Mouse (Mus musculus): Measurements from ENCODE around the gene Fut2. TPM values are rescaled to one million over a fixed set of nuclear protein-coding genes. Genes with fewer than 3 reads are reported as not detected.

Gene Fut2
- polyA plus RNA-seq, 1 experiment from 2014 or later: 0.47 TPM

GRCm38 (mm10) chr7:45628364-45629294 lies 37.6 kb downstream of the Fut2 start:
- Histone ChIP-seq H3K27me3 (peaks cover 49% of the 10 kb centered on the region), H3K4me3 (peak overlapping the region; percentile 61), H3K27ac (peak overlapping the region; percentile 76; the same call in 1 of the 2 replicates), H3K9ac (peak overlapping the region; percentile 85), H3K9me3 (no peaks in the 10 kb centered on the region), H3K4me1 (peaks cover 14% of the 10 kb centered on the region; the same call in 1 of the 2 replicates), H3K4me2 (replicated peaks) (peak overlapping the region; percentile 99), H3K36me3 (no peaks in the 10 kb centered on the region)
- 1% methylated on average over 105 of the region's 105 CpGs for WGBS
- peak; percentile 81 for ATAC-seq (ENCODE audit: low FRiP score, low read depth)

- peaks cover 7% of the 10 kb centered on the region; the same call in 1 of the 2 replicates for H3K4me1 ChIP-seq
- peak within 1 kb of the TSS; percentile 61 for H3K4me3 ChIP-seq
- peak within 1 kb of the TSS; percentile 76; the same call in 1 of the 2 replicates for H3K27ac ChIP-seq
- H3K9ac ChIP-seq: peak within 1 kb of the TSS; percentile 85
- WGBS: 87% methylated on average over 9 of the region's 9 CpGs
- no peaks in the 10 kb centered on the region for H3K9me3 ChIP-seq
- H3K36me3 ChIP-seq: no peaks in the 10 kb centered on the region
- no peak for ATAC-seq (ENCODE audit: low FRiP score, low read depth)
- H3K4me2 ChIP-seq (replicated peaks): peak within 1 kb of the TSS; percentile 99
- H3K27me3 ChIP-seq: peaks cover 37% of the 10 kb centered on the region
Measured at GRCm38 (mm10) chr7:45627261-45627660, 38.9 kb downstream of the Fut2 start, which contains the start of gene Rasip1. Gene Rasip1, plus strand, starts transcription at chr7:45627488.

- no peak overlapping the region for H3K4me2 ChIP-seq (replicated peaks)
- H3K4me1 ChIP-seq: peaks cover 4% of the 10 kb centered on the region; the same call in 1 of the 2 replicates
- no peaks in the 10 kb centered on the region for H3K9me3 ChIP-seq
- no peaks in the 10 kb centered on the region for H3K36me3 ChIP-seq
- H3K4me3 ChIP-seq: no peak overlapping the region
- peaks cover 34% of the 10 kb centered on the region for H3K27me3 ChIP-seq
- ATAC-seq (ENCODE audit: low FRiP score, low read depth): no peak
- 84% methylated on average over 7 of the region's 7 CpGs for whole genome bisulfite sequencing
- H3K9ac ChIP-seq: no peak overlapping the region
- H3K27ac ChIP-seq: no peak overlapping the region
Measured at GRCm38 (mm10) chr7:45626571-45627076, 39.6 kb downstream of the Fut2 start.

- H3K4me3 ChIP-seq: no peak overlapping the region
- no peaks in the 10 kb centered on the region for H3K9me3 ChIP-seq
- H3K4me1 ChIP-seq: peaks cover 4% of the 10 kb centered on the region; the same call in 1 of the 2 replicates
- H3K27me3 ChIP-seq: peaks cover 34% of the 10 kb centered on the region
- WGBS: 85% methylated on average over 8 of the region's 8 CpGs
- no peaks in the 10 kb centered on the region for H3K36me3 ChIP-seq
- H3K27ac ChIP-seq: no peak overlapping the region
- no peak overlapping the region for H3K4me2 ChIP-seq (replicated peaks)
- no peak for ATAC-seq (ENCODE audit: low FRiP score, low read depth)
- H3K9ac ChIP-seq: no peak overlapping the region
Measured at GRCm38 (mm10) chr7:45625481-45625880, 40.7 kb downstream of the Fut2 start.

GRCm38 (mm10) chr7:45624718-45625117 lies 41.5 kb downstream of the Fut2 start:
- no peaks in the 10 kb centered on the region for H3K36me3 ChIP-seq
- H3K9me3 ChIP-seq: no peaks in the 10 kb centered on the region
- H3K4me2 ChIP-seq (replicated peaks): no peak overlapping the region
- 33% methylated on average over 3 of the region's 3 CpGs for WGBS
- no peak overlapping the region for H3K9ac ChIP-seq
- H3K27me3 ChIP-seq: peaks cover 33% of the 10 kb centered on the region
- no peak for ATAC-seq (ENCODE audit: low FRiP score, low read depth)
- no peak overlapping the region for H3K27ac ChIP-seq
- H3K4me3 ChIP-seq: no peak overlapping the region
- peaks cover 4% of the 10 kb centered on the region; the same call in 1 of the 2 replicates for H3K4me1 ChIP-seq

GRCm38 (mm10) chr7:45623507-45623906 lies 42.7 kb downstream of the Fut2 start:
- Histone ChIP-seq H3K4me1 (peaks cover 4% of the 10 kb centered on the region; the same call in 1 of the 2 replicates), H3K27me3 (peaks cover 41% of the 10 kb centered on the region), H3K4me2 (replicated peaks) (no peak overlapping the region), H3K27ac (no peak overlapping the region), H3K4me3 (no peak overlapping the region), H3K9ac (no peak overlapping the region), H3K9me3 (no peaks in the 10 kb centered on the region), H3K36me3 (no peaks in the 10 kb centered on the region)
- WGBS: 87% methylated on average over 11 of the region's 11 CpGs
- ATAC-seq (ENCODE audit: low FRiP score, low read depth): no peak

- Histone ChIP-seq H3K4me3 (no peak within 1 kb of the TSS), H3K9ac (no peak within 1 kb of the TSS), H3K4me2 (replicated peaks) (no peak within 1 kb of the TSS), H3K9me3 (no peaks in the 10 kb centered on the region), H3K27me3 (peaks cover 46% of the 10 kb centered on the region), H3K36me3 (no peaks in the 10 kb centered on the region), H3K4me1 (peaks cover 12% of the 10 kb centered on the region), H3K27ac (no peak within 1 kb of the TSS)
- ATAC-seq (ENCODE audit: low FRiP score, low read depth): no peak
- WGBS: 30% methylated on average over 9 of the region's 9 CpGs
Measured at GRCm38 (mm10) chr7:45621443-45621842, 44.8 kb downstream of the Fut2 start, which contains the start of gene Izumo1. Gene Izumo1, plus strand, starts transcription at chr7:45621811.

- H3K4me3 ChIP-seq: no peak overlapping the region
- no peak overlapping the region for H3K9ac ChIP-seq
- H3K9me3 ChIP-seq: no peaks in the 10 kb centered on the region
- peaks cover 50% of the 10 kb centered on the region for H3K27me3 ChIP-seq
- no peak for ATAC-seq (ENCODE audit: low FRiP score, low read depth)
- WGBS: 82% methylated on average over 5 of the region's 5 CpGs
- H3K4me1 ChIP-seq: peaks cover 26% of the 10 kb centered on the region
- H3K4me2 ChIP-seq (replicated peaks): no peak overlapping the region
- H3K27ac ChIP-seq: no peak overlapping the region
- H3K36me3 ChIP-seq: no peaks in the 10 kb centered on the region
Measured at GRCm38 (mm10) chr7:45619592-45619991, 46.6 kb downstream of the Fut2 start.

GRCm38 (mm10) chr7:45618316-45618715 lies 47.9 kb downstream of the Fut2 start:
- WGBS: 83% methylated on average over 5 of the region's 5 CpGs
- peaks cover 50% of the 10 kb centered on the region for H3K27me3 ChIP-seq
- H3K4me2 ChIP-seq (replicated peaks): no peak overlapping the region
- peaks cover 26% of the 10 kb centered on the region for H3K4me1 ChIP-seq
- H3K9ac ChIP-seq: no peak overlapping the region
- H3K4me3 ChIP-seq: no peak overlapping the region
- no peaks in the 10 kb centered on the region for H3K9me3 ChIP-seq
- no peak overlapping the region for H3K27ac ChIP-seq
- no peak for ATAC-seq (ENCODE audit: low FRiP score, low read depth)
- H3K36me3 ChIP-seq: no peaks in the 10 kb centered on the region

- ATAC-seq (ENCODE audit: low FRiP score, low read depth): 0 out of 2 replicates have a peak, but pooled peaks have one; percentile 12
- H3K9me3 ChIP-seq: no peaks in the 10 kb centered on the region
- H3K9ac ChIP-seq: peak within 1 kb of the TSS; percentile 58
- H3K4me1 ChIP-seq: peaks cover 26% of the 10 kb centered on the region
- H3K36me3 ChIP-seq: no peaks in the 10 kb centered on the region
- H3K4me3 ChIP-seq: peak within 1 kb of the TSS; percentile 31
- 5% methylated on average over 31 of the region's 31 CpGs for WGBS
- peak within 1 kb of the TSS; percentile 60 for H3K4me2 ChIP-seq (replicated peaks)
- H3K27me3 ChIP-seq: peaks cover 50% of the 10 kb centered on the region
- H3K27ac ChIP-seq: no peak within 1 kb of the TSS; the same call in 1 of the 2 replicates
Measured at GRCm38 (mm10) chr7:45617042-45617695, 49.0 kb downstream of the Fut2 start, which contains the start of gene Fut1. Gene Fut1, plus strand, starts transcription at chr7:45617289.

GRCm38 (mm10) chr7:45616277-45616676 lies 49.9 kb downstream of the Fut2 start:
- WGBS: 9% methylated on average over 6 of the region's 6 CpGs
- Histone ChIP-seq H3K9me3 (no peaks in the 10 kb centered on the region), H3K4me3 (no peak overlapping the region), H3K27me3 (peaks cover 50% of the 10 kb centered on the region), H3K27ac (no peak overlapping the region; the same call in 1 of the 2 replicates), H3K36me3 (no peaks in the 10 kb centered on the region), H3K9ac (no peak overlapping the region), H3K4me2 (replicated peaks) (0 out of 2 replicates have a peak overlapping the region, but pooled peaks have one; percentile 60), H3K4me1 (peaks cover 26% of the 10 kb centered on the region)
- ATAC-seq (ENCODE audit: low FRiP score, low read depth): peak; percentile 54
